Mouse (Mus musculus) kidney, postnatal 0 days (tissue): ENCODE results near the gene Impad1. TPM values are rescaled to one million over a fixed set of nuclear protein-coding genes. Genes with fewer than 3 reads are reported as not detected.

Experiments
- ATAC-seq: fragments of 200-750 bp; cut with Nextera tagmentation; replicated peaks from 2 replicates; pipeline ENCODE4 v1.8.0; 2017; ENCODE audit warnings: low read depth, moderate number of reproducible peaks, moderate TSS enrichment, moderate library complexity; ENCODE audit not compliant: low FRiP score
- DNase-seq: peaks from one replicate; pipeline ENCODE4 v3.0.0-alpha.2; 2016; ENCODE audit warnings: low spot score
- H3K27ac ChIP-seq: fragments of 300-500 bp; sonication (generic); 2 replicates; pipeline ENCODE4 v1.5.1; 2014; ENCODE audit warnings: mild to moderate bottlenecking
- H3K27me3 ChIP-seq: fragments of 300-500 bp; sonication (generic); 2 replicates; pipeline ENCODE4 v1.6.1; 2014; ENCODE audit warnings: low read length, mixed read lengths; ENCODE audit not compliant: insufficient read depth
- H3K36me3 ChIP-seq: fragments of 300-500 bp; sonication (generic); 2 replicates; pipeline ENCODE4 v1.6.1; 2014; ENCODE audit warnings: low read length, mixed read lengths; ENCODE audit not compliant: insufficient read depth
- H3K4me1 ChIP-seq: fragments of 300-500 bp; sonication (generic); replicated peaks from 2 replicates; pipeline ENCODE4 v1.6.1; 2014; ENCODE audit warnings: antibody characterized with exemption, low read length, mixed read lengths; ENCODE audit not compliant: insufficient read depth
- H3K4me2 ChIP-seq: fragments of 300-500 bp; sonication (generic); 2 replicates; pipeline ENCODE4 v1.6.1; 2014; ENCODE audit warnings: mild to moderate bottlenecking, low read length, moderate library complexity, mixed read lengths
- H3K4me3 ChIP-seq: fragments of 300-500 bp; sonication (generic); replicated peaks from 2 replicates; pipeline ENCODE4 v1.5.1; 2014; ENCODE audit warnings: low read depth, low read length
- H3K9ac ChIP-seq: fragments of 300-500 bp; sonication (generic); 2 replicates; pipeline ENCODE4 v1.6.1; 2014; ENCODE audit warnings: low read depth, low read length
- H3K9me3 ChIP-seq: fragments of 300-500 bp; sonication (generic); replicated peaks from 2 replicates; pipeline ENCODE4 v1.6.1; 2016; ENCODE audit warnings: low read length, inconsistent platforms, mixed read lengths
- CTCF ChIP-seq: IDR thresholded peaks from 2 replicates; pipeline ENCODE4 v1.5.1; 2016; ENCODE audit warnings: antibody characterized with exemption, low read depth, mild to moderate bottlenecking, moderate library complexity
- WGBS: fragments of 180-500 bp; shearing (Covaris S2); extraction: QIAGEN DNeasy Blood & Tissue Kit; methylation state at CpG from one replicate; pipeline ENCODE4 v1.1.7; 2014; 5-methylcytosine and 5-hydroxymethylcytosine counted together
- polyA plus RNA-seq: library from polyadenylated mRNA; unstranded; fragments of >200 nt; fragmentation: Nextera tagmentation; extraction: Ambion mirVana; gene quantifications from 2 replicates; pipeline ENCODE4 v1.2.1, GENCODE M21; 2015

Gene Impad1
- polyA plus RNA-seq, 1 experiment from 2014 or later, result 42.0 TPM

GRCm38 (mm10) chr4:4791180-4791579, 2.0 kb downstream of the Impad1 start:
- ATAC-seq (no peak), DNase-seq (no peak)
- Histone ChIP-seq H3K4me1 (0 out of 2 replicates have a peak, but pooled peaks cover 2% of the 10 kb centered on the region), H3K9ac (no peak overlapping the region), H3K4me3 (peak overlapping the region; percentile 99; the same call in 1 of the 2 replicates), H3K27me3 (no peaks in the 10 kb centered on the region), H3K4me2 (peak overlapping the region; percentile 62), H3K36me3 (no peaks in the 10 kb centered on the region), H3K27ac (no peak overlapping the region), H3K9me3 (no peaks in the 10 kb centered on the region)
- 92% methylated on average over 1 of the region's 1 CpGs for WGBS
- no peak for TF ChIP-seq CTCF

DNA sequence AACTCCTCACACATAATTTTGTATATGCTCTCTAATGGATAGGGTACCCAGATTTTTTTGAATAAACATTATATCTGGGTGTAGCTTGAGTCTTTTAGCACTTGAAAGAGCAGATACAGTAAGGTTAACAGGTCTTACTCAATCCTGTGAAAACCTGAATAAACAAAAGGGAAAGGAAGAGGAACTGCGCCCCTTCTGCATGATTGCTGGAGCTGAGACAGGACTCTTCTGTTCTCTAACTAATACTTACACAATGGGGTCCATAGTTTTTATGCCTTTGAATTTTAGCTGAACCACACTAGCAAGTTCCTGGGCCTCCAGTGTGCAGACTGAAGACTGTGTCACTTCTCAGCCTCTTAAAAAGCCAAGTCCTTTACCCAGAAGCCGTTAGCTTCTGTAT, 8.0 kb downstream of the Impad1 start:
- 98% methylated on average over 2 of the region's 2 CpGs for WGBS
- ATAC-seq, result no peak

GRCm38 (mm10) chr4:4784305-4784704, 8.8 kb downstream of the Impad1 start:
- Histone ChIP-seq H3K4me2 (no peak overlapping the region), H3K27ac (no peak overlapping the region), H3K27me3 (no peaks in the 10 kb centered on the region), H3K9ac (no peak overlapping the region), H3K4me1 (no peaks in the 10 kb centered on the region), H3K9me3 (no peaks in the 10 kb centered on the region), H3K4me3 (no peak overlapping the region), H3K36me3 (no peaks in the 10 kb centered on the region)
- no peak for DNase-seq
- WGBS, result 65% methylated on average over 1 of the region's 1 CpGs
- TF ChIP-seq CTCF, result no peak
- ATAC-seq, result no peak

More for the DNA sequence above, 8.0 kb downstream of the Impad1 start:
- no peak overlapping the region for H3K4me3 ChIP-seq
- no peak overlapping the region for H3K9ac ChIP-seq
- H3K4me2 ChIP-seq, result no peak overlapping the region
- no peak overlapping the region for H3K27ac ChIP-seq
- no peaks in the 10 kb centered on the region for H3K36me3 ChIP-seq
- no peaks in the 10 kb centered on the region for H3K27me3 ChIP-seq
- no peak for TF ChIP-seq CTCF
- DNase-seq, result no peak
- H3K4me1 ChIP-seq, result no peaks in the 10 kb centered on the region
- no peaks in the 10 kb centered on the region for H3K9me3 ChIP-seq

- H3K9ac ChIP-seq, result no peak overlapping the region
- no peak for ATAC-seq
- TF ChIP-seq CTCF, result no peak
- no peak overlapping the region for H3K4me2 ChIP-seq
- H3K4me3 ChIP-seq, result no peak overlapping the region
- no peaks in the 10 kb centered on the region for H3K27me3 ChIP-seq
- H3K4me1 ChIP-seq, result no peaks in the 10 kb centered on the region
- H3K27ac ChIP-seq, result no peak overlapping the region
- H3K9me3 ChIP-seq, result no peaks in the 10 kb centered on the region
- no peaks in the 10 kb centered on the region for H3K36me3 ChIP-seq
- no peak for DNase-seq
These were observed 9.5 kb downstream of the Impad1 start for GRCm38 (mm10) chr4:4783686-4783957.

DNA sequence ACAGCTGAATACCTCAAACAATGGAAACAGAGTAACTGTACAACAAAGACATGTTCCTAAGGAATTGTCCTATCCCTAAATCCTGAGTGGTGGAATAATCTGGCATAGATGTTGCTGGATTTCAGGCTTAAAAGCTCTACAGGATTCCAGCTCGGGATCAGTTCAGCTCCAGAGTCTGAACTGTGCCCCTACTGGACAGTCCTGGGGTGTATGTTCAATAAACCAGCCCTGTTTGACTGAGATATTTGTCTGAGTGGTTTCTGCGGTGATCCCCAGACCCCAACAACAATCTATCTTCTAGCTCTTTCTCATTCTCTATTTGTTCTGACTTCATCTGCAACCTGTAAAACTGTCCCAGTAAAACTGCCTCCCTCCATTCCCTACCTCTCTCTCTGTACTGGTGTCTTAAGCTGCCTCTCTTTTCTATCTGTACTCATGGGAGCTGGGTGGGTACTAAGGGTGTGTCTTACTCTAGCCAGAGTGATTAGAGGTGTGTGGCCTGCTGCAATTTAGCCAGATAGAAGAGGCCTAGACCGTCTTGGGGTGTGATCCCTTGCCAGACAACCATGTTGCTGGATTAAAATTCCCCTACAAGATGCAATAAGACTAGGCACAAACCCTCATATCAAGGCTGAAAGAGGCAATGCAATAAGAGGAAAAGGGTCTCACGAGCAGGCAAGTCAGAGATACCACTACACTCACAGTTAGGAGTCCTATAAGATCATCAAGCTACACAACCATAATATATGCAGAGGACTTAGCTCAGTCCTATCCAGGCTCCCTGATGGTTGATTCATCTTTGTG, 10.1 kb downstream of the Impad1 start:
- no peaks in the 10 kb centered on the region for H3K36me3 ChIP-seq
- H3K4me3 ChIP-seq, result no peak overlapping the region
- DNase-seq (no peak), ATAC-seq (no peak)
- TF ChIP-seq CTCF, result no peak
- no peak overlapping the region for H3K4me2 ChIP-seq
- no peak overlapping the region for H3K27ac ChIP-seq
- H3K9me3 ChIP-seq, result no peaks in the 10 kb centered on the region
- H3K27me3 ChIP-seq, result no peaks in the 10 kb centered on the region
- no peaks in the 10 kb centered on the region for H3K4me1 ChIP-seq
- H3K9ac ChIP-seq, result no peak overlapping the region
- WGBS, result 96% methylated on average over 4 of the region's 4 CpGs

DNA sequence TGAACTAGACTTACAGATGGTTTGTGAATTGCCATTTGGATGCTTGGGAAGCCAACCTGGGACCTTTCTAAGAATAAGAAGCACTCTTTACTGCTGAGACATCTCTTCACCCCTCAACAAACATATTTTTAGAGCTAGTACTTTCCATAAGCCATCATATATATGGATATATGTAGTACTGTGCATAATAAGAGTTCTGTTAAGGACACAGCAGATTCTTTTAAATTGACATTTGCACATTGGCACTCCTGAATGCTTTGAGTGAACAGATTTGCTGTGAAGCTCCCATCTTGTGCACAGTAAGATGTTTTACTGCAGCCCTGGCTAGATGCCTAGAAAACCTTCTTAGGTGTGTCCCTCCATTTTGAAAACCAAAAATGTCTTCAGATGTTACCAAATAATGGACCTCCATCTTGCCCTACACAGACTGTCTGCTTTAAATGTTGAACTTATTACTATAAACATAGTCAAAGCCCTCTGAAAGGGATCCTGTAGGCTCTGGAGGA, 13.8 kb downstream of the Impad1 start:
- H3K27me3 ChIP-seq, result no peaks in the 10 kb centered on the region
- no peak overlapping the region for H3K9ac ChIP-seq
- H3K9me3 ChIP-seq, result no peaks in the 10 kb centered on the region
- H3K36me3 ChIP-seq, result peaks cover 14% of the 10 kb centered on the region; the same call in 1 of the 2 replicates
- H3K4me1 ChIP-seq, result no peaks in the 10 kb centered on the region
- no peak for DNase-seq
- ATAC-seq, result no peak
- H3K4me3 ChIP-seq, result no peak overlapping the region
- TF ChIP-seq CTCF, result no peak
- H3K4me2 ChIP-seq, result no peak overlapping the region
- H3K27ac ChIP-seq, result no peak overlapping the region
